Mouse (Mus musculus) heart, postnatal 0 days (tissue): ENCODE measurements at regions not wholly inside any gene's neighbourhood (a gene's known extent, or its start where the extent isn't known, plus 50 kb on each side); places are given as distances from the start of the nearest gene placed in this dataset.

Source experiments
- CTCF ChIP-seq: IDR thresholded peaks from 2 replicates; pipeline ENCODE4 v1.5.1; 2016; ENCODE audit warnings: antibody characterized with exemption, control low read depth, low read depth
- EP300 ChIP-seq: IDR thresholded peaks from 2 replicates; pipeline ENCODE4 v1.6.1; 2016; ENCODE audit warnings: antibody characterized with exemption, low read depth

- TF ChIP-seq EP300 (no peak), CTCF (no peak)
These were observed 793.8 kb upstream of the Api5 start for GRCm38 (mm10) chr2:95231739-95232134.
